Mouse (Mus musculus): ENCODE data around the gene Gucd1.

Gene Gucd1

GRCm38 (mm10) chr10:75504234-75505129 is 13.3 kb downstream of the Gucd1 start:
- WGBS, result 79% methylated on average over 8 of the region's 8 CpGs

GRCm38 (mm10) chr10:75503692-75504091 is 14.1 kb downstream of the Gucd1 start:
- WGBS, result 93% methylated on average over 7 of the region's 7 CpGs

GRCm38 (mm10) chr10:75501641-75502040 is 16.1 kb downstream of the Gucd1 start:
- WGBS, result 94% methylated on average over 1 of the region's 1 CpGs

- WGBS, result 83% methylated on average over 7 of the region's 7 CpGs
Measured at GRCm38 (mm10) chr10:75500345-75500744, 17.4 kb downstream of the Gucd1 start.

GRCm38 (mm10) chr10:75499791-75500190 is 18.0 kb downstream of the Gucd1 start:
- 77% methylated on average over 3 of the region's 3 CpGs for WGBS

GRCm38 (mm10) chr10:75499214-75499613 is 18.6 kb downstream of the Gucd1 start:
- WGBS, result 85% methylated on average over 7 of the region's 7 CpGs

- 80% methylated on average over 6 of the region's 6 CpGs for WGBS
Measured at GRCm38 (mm10) chr10:75495304-75495703, 22.5 kb downstream of the Gucd1 start.

- WGBS, result 57% methylated on average over 2 of the region's 2 CpGs
Measured at GRCm38 (mm10) chr10:75491936-75492262, 25.9 kb downstream of the Gucd1 start.

- 77% methylated on average over 3 of the region's 3 CpGs for WGBS
Measured at GRCm38 (mm10) chr10:75491234-75491935, 26.4 kb downstream of the Gucd1 start.

- 90% methylated on average over 2 of the region's 2 CpGs for WGBS
Measured at GRCm38 (mm10) chr10:75490731-75491130, 27.0 kb downstream of the Gucd1 start.

GRCm38 (mm10) chr10:75489522-75489921 is 28.2 kb downstream of the Gucd1 start:
- WGBS, result 48% methylated on average over 2 of the region's 2 CpGs

- WGBS, result 75% methylated on average over 3 of the region's 3 CpGs
Measured at GRCm38 (mm10) chr10:75487131-75487530, 30.6 kb downstream of the Gucd1 start.

GRCm38 (mm10) chr10:75486086-75486979 is 31.4 kb downstream of the Gucd1 start:
- WGBS, result 55% methylated on average over 9 of the region's 9 CpGs

GRCm38 (mm10) chr10:75484767-75485166 is 33.0 kb downstream of the Gucd1 start:
- WGBS, result 66% methylated on average over 6 of the region's 6 CpGs

- WGBS, result 89% methylated on average over 6 of the region's 6 CpGs
Measured at GRCm38 (mm10) chr10:75484066-75484465, 33.7 kb downstream of the Gucd1 start.

GRCm38 (mm10) chr10:75482919-75483483 is 34.8 kb downstream of the Gucd1 start:
- WGBS, result 97% methylated on average over 11 of the region's 11 CpGs

GRCm38 (mm10) chr10:75482271-75482670 is 35.5 kb downstream of the Gucd1 start:
- WGBS, result 94% methylated on average over 5 of the region's 5 CpGs

- 89% methylated on average over 4 of the region's 4 CpGs for WGBS
Measured at GRCm38 (mm10) chr10:75481703-75482102, 36.1 kb downstream of the Gucd1 start.

GRCm38 (mm10) chr10:75479955-75480354 is 37.8 kb downstream of the Gucd1 start:
- WGBS, result 90% methylated on average over 2 of the region's 2 CpGs

- WGBS, result 73% methylated on average over 9 of the region's 9 CpGs
Measured at GRCm38 (mm10) chr10:75477034-75477433, 40.7 kb downstream of the Gucd1 start.

- WGBS, result 58% methylated on average over 5 of the region's 6 CpGs
Measured at GRCm38 (mm10) chr10:75475139-75475850, 42.5 kb downstream of the Gucd1 start.
